Comparison of ENCODE assay signal across 8 mouse cellular contexts in the genomic region with DNA sequence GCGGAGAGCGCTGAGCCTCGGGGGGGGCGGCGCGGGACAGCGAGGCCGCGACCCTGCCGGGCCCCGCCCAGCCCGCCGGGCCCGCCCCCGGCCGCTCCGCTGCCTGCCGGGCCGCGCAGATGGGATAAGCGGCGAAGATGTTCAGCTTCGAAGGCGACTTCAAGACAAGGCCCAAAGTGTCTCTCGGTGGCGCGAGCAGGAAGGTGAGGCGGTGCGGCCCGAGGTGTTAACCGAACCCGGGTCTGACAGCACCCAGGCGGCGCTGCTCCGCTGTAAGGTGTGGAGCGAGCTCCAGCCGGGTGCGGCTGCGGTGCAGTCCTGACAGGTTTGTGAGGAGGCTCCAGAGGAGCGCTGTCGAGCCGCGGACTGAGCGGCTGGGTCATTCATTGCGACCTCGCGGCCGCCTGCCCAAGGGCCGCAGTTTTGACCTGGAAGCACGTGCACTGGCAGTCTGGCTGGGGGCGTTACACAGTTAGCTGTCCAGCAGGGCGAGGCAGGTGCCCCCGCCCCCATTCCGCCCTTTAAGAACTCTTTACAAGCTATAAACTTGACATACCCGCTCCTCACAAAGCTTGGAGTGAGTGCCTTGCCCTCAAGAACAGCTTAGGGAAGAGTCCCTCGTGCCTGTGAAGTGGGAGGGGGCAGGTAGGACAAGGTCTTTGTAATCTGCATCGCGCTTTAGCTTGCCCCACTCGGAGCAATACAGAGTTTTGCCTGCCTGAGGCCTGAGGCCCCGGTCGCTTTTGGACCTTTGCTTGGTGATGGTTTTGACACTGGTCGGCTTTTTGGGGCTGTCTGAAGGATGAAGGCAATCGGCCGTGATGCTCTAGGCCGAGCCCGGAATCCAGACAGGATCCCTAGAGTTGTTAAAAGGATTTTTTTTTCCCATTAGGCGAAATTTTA. TPM values are rescaled to one million over a fixed set of nuclear protein-coding genes. Genes with fewer than 3 reads are reported as not detected.
DNase-seq lines count a peak whose midpoint lies in the region; ATAC-seq and TF ChIP-seq lines count a peak whose summit lies in the region.

No protein-coding gene starts in this region.

- peaks cover 18% of the 10 kb centered on the region; the same call in 1 of the 2 replicates for H3K36me3 ChIP-seq in kidney, embryonic 15.5 days
- no peaks in the 10 kb centered on the region for H3K36me3 ChIP-seq in midbrain, embryonic 11.5 days (ENCODE audit: control insufficient read depth, insufficient read depth, low read length)

- peak in 1 of 2 experiments; percentile 16 for DNase-seq in layer of hippocampus, adult 2 months (ENCODE audit: low spot score in 2 of 2)
- no peak for DNase-seq in layer of hippocampus, adult 9-11 months
- peak; percentile 32 for DNase-seq in MEL-GATA-1-ER (ENCODE audit: extremely low read depth, low read depth)
- peak; percentile 93 for DNase-seq in midbrain, embryonic 11.5 days (ENCODE audit: low spot score, missing footprints)
- no peak for DNase-seq in layer of hippocampus, postnatal 14 days (ENCODE audit: low spot score in 2 of 2)
- DNase-seq in thymus, postnatal 0 days (ENCODE audit: low spot score): no peak

- H3K4me2 ChIP-seq in kidney, embryonic 15.5 days: peak overlapping the region; percentile 92
- peak overlapping the region; percentile 96 for H3K4me2 ChIP-seq in midbrain, embryonic 11.5 days

- H3K4me3 ChIP-seq in layer of hippocampus, adult 2 months: peak overlapping the region; percentile 87
- peak overlapping the region; percentile 82 for H3K4me3 ChIP-seq in embryonic fibroblast, embryonic 13.5 days (ENCODE audit: insufficient read depth, low read length)
- H3K4me3 ChIP-seq in kidney, embryonic 15.5 days (replicated peaks): peak overlapping the region; percentile 83
- H3K4me3 ChIP-seq in midbrain, embryonic 11.5 days (ENCODE audit: low read depth, low read length): peak overlapping the region; percentile 80

- H3K4me1 ChIP-seq in embryonic fibroblast, embryonic 13.5 days (ENCODE audit: control insufficient read depth, insufficient read depth, low read length): no peaks in the 10 kb centered on the region
- H3K4me1 ChIP-seq in kidney, embryonic 15.5 days: peaks cover 13% of the 10 kb centered on the region
- H3K4me1 ChIP-seq in midbrain, embryonic 11.5 days (ENCODE audit: control insufficient read depth, insufficient read depth, low read length): peaks cover 8% of the 10 kb centered on the region; the same call in 1 of the 2 replicates

- peak; percentile 42 for TF ChIP-seq CTCF in layer of hippocampus, adult 2 months (conservative IDR thresholded peaks at IDR 0.05)
- no peak for TF ChIP-seq CTCF in embryonic fibroblast, embryonic 13.5 days (IDR thresholded peaks at IDR 0.05; ENCODE audit: borderline replicate concordance, insufficient read depth, low read length)

- TF ChIP-seq POLR2A in embryonic fibroblast, embryonic 13.5 days (IDR thresholded peaks at IDR 0.05; ENCODE audit: low read depth, low read length): peak; percentile 2; the same call in 1 of the 2 replicates

- peak overlapping the region; percentile 88 for H3K27ac ChIP-seq in layer of hippocampus, adult 2 months
- H3K27ac ChIP-seq in embryonic fibroblast, embryonic 13.5 days (ENCODE audit: insufficient read depth, low read length): peak overlapping the region; percentile 84
- peak overlapping the region; percentile 95 for H3K27ac ChIP-seq in kidney, embryonic 15.5 days
- H3K27ac ChIP-seq in midbrain, embryonic 11.5 days (ENCODE audit: low read depth, low read length): peak overlapping the region; percentile 88

- H3K9ac ChIP-seq in kidney, embryonic 15.5 days: peak overlapping the region; percentile 69
- H3K9ac ChIP-seq in midbrain, embryonic 11.5 days (ENCODE audit: low read length): peak overlapping the region; percentile 78

- ATAC-seq in kidney, embryonic 15.5 days (replicated peaks; ENCODE audit: low FRiP score): peak; percentile 90
- peak; percentile 69 for ATAC-seq in midbrain, embryonic 11.5 days (ENCODE audit: low FRiP score)

- WGBS in kidney, embryonic 15.5 days: 2% methylated on average over 67 of the region's 67 CpGs
- 3% methylated on average over 64 of the region's 67 CpGs for WGBS in midbrain, embryonic 11.5 days

- H3K9me3 ChIP-seq in kidney, embryonic 15.5 days (replicated peaks): no peaks in the 10 kb centered on the region
- H3K9me3 ChIP-seq in midbrain, embryonic 11.5 days (ENCODE audit: control insufficient read depth, low read length): no peaks in the 10 kb centered on the region

- H3K27me3 ChIP-seq in kidney, embryonic 15.5 days: 0 out of 2 replicates have a peak, but pooled peaks cover 3% of the 10 kb centered on the region
- H3K27me3 ChIP-seq in midbrain, embryonic 11.5 days (ENCODE audit: control insufficient read depth, insufficient read depth, low read length): no peaks in the 10 kb centered on the region

RNA-seq across cellular contexts. Expression of gene Ube3c, which starts 0.6 kb away (rescaled TPM):
- 10 to 100 TPM; 74.6 to 76.7 TPM for total RNA-seq in layer of hippocampus, adult 2 months (2021)
- 48.5 and 49.4 TPM in 2 replicates for polyA plus RNA-seq in embryonic fibroblast, embryonic 13.5 days (2011; ENCODE audit: insufficient read length, low read depth, missing spikeins)
- 28.5 TPM in 2 replicates for polyA plus RNA-seq in kidney, embryonic 15.5 days (2015; fragmentation: Nextera tagmentation; extraction: Ambion mirVana)
- polyA plus RNA-seq in midbrain, embryonic 11.5 days (2014; fragmentation: Nextera tagmentation; extraction: Ambion mirVana): 36.2 and 38.3 TPM in 2 replicates
- 10 to 100 TPM; 81.2 to 84.5 TPM for total RNA-seq in layer of hippocampus, postnatal 14 days (2021)
- 17.2 and 20.5 TPM in 2 replicates for polyA plus RNA-seq in thymus, postnatal 0 days (2015; fragmentation: Nextera tagmentation; extraction: Ambion mirVana)

Comparison
In these comparisons a context has a peak if more than half of its experiments do, and no peak if none do; other contexts are left out.
1. DNase-seq: peak in MEL-GATA-1-ER (single experiment) and midbrain, embryonic 11.5 days (single experiment); none in layer of hippocampus, adult 9-11 months (single experiment), layer of hippocampus, postnatal 14 days (0 of 2) and thymus, postnatal 0 days (single experiment).
2. Peak in every context shown above with its lines, with median percentiles within 50 percentile points of each other: H3K27ac ChIP-seq and H3K4me3 ChIP-seq.